Mouse (Mus musculus) thymus, adult 2 months (tissue): Measurements from ENCODE around the gene Syne2. TPM values are rescaled to one million over a fixed set of nuclear protein-coding genes. Genes with fewer than 3 reads are reported as not detected.

ENCODE experiments used
- DNase-seq: peaks from one replicate; pipeline ENCODE4 v3.0.0; 2021
- H3K27ac ChIP-seq: fragments of 200-500 bp; 2 replicates; pipeline ENCODE4 v1.5.1; 2012; ENCODE audit warnings: low read length, control low read depth; ENCODE audit not compliant: control insufficient read depth, insufficient read depth
- H3K27me3 ChIP-seq: fragments of 200-500 bp; 2 replicates; pipeline ENCODE4 v1.6.1; 2012; ENCODE audit warnings: mild to moderate bottlenecking, low read length, moderate library complexity, mixed read lengths; ENCODE audit not compliant: control insufficient read depth, insufficient read depth
- H3K36me3 ChIP-seq: fragments of 200-500 bp; 2 replicates; pipeline ENCODE4 v1.6.1; 2012; ENCODE audit warnings: mild to moderate bottlenecking, low read length, moderate library complexity; ENCODE audit not compliant: control insufficient read depth, insufficient read depth
- H3K4me1 ChIP-seq: fragments of 200-500 bp; replicated peaks from 2 replicates; pipeline ENCODE4 v1.6.1; 2012; ENCODE audit warnings: low read length; ENCODE audit not compliant: control insufficient read depth, insufficient read depth
- H3K4me3 ChIP-seq: fragments of 200-500 bp; 2 replicates; pipeline ENCODE4 v1.5.1; 2012; ENCODE audit warnings: mild to moderate bottlenecking, low read length, control low read depth, moderate library complexity; ENCODE audit not compliant: control insufficient read depth, insufficient read depth
- CTCF ChIP-seq: fragments of 200-500 bp; IDR thresholded peaks from 2 replicates; pipeline ENCODE4 v1.5.1; 2012; ENCODE audit warnings: mild to moderate bottlenecking, control low read depth, low read length, moderate library complexity, borderline replicate concordance; ENCODE audit not compliant: control insufficient read depth, poor library complexity, insufficient read depth; ENCODE audit errors: extremely low read depth
- POLR2A ChIP-seq: fragments of 200-500 bp; IDR thresholded peaks from 2 replicates; pipeline ENCODE4 v1.6.1; 2012; ENCODE audit warnings: mild to moderate bottlenecking, low read length, control low read depth, moderate library complexity; ENCODE audit not compliant: control insufficient read depth, poor library complexity, insufficient read depth; ENCODE audit errors: extremely low read depth
- WGBS: fragments of 180-500 bp; shearing (Covaris S2); methylation state at CpG from one replicate; pipeline ENCODE4 v1.1.7; 2018; 5-methylcytosine and 5-hydroxymethylcytosine counted together
- polyA plus RNA-seq: library from polyadenylated mRNA; depleted of rRNA; stranded (reverse); fragments of >200 nt; gene quantifications from 2 replicates; pipeline ENCODE4 v1.2.3, GENCODE M21; 2012

Syne2 gene
- polyA plus RNA-seq, 1 experiment: 15.5 TPM

DNA sequence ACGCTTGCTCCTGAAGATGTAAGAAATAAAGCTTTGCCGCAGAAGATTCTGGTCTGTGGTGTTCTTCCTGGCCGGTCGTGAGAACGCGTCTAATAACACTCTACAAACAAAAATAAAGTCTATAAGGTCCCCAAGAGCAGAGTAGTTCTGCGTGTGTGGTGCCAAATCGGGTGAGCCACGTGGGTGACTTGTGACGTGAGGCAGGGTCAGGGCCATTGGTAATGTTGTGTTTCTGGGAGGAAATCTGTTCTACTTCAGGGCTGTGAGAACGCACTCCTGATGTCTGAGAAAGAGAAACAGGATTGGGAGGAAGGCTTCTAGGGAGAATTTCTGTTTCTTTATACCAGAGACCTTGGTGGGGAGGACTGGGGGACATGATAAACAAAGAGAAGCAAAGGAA lies 42.0 kb downstream of the Syne2 start:
- Histone ChIP-seq H3K4me3 (no peak overlapping the region), H3K27ac (no peak overlapping the region), H3K27me3 (no peaks in the 10 kb centered on the region), H3K4me1 (no peaks in the 10 kb centered on the region), H3K36me3 (no peaks in the 10 kb centered on the region)
- 95% methylated on average over 10 of the region's 11 CpGs for WGBS
- DNase-seq: no peak
- TF ChIP-seq POLR2A (no peak), CTCF (no peak)

DNA sequence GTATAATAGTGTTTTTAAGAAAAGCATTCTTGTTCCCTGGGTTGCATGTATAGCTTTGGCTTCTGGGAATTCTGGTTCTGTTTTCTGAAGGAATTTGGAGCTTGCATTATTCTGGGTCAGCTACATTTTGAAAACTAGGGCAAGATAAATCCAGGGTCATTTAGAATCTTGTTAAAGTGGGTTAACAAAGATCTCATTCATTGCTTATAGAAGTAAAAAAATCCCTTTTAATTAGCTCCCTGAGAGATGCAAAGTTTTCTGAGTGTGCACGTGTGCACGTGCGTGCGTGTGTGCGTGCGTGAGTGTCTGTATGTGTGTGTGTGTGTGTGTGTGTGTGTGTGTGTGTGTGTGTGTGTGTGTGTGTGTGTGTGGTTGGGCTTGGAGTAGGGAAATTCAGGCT lies 42.9 kb downstream of the Syne2 start:
- Histone ChIP-seq H3K36me3 (no peaks in the 10 kb centered on the region), H3K27me3 (no peaks in the 10 kb centered on the region), H3K4me1 (no peaks in the 10 kb centered on the region), H3K4me3 (no peak overlapping the region), H3K27ac (no peak overlapping the region)
- TF ChIP-seq CTCF: no peak
- TF ChIP-seq POLR2A: no peak
- DNase-seq: no peak
- over 99% methylated on average over 6 of the region's 6 CpGs for WGBS

DNA sequence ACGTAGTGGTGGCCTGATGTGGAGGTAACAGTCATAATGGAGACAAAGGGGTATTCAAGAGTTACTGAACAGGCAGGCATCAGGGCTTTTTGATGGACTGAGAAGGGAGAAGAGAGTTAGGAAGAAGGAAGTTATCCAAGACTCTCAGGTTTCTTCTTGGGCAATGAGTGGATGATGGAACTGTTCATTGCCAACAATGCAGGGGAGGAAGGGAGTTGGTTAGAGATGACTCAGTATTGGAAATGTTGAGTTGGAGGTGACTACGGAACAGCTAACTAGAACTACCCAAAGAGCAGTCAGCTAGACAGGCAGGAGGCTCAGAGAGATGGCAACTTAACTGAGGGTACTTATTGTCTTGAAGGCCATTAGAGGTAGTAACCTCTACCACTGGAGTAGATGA lies 47.2 kb downstream of the Syne2 start:
- Histone ChIP-seq H3K27me3 (no peaks in the 10 kb centered on the region), H3K36me3 (no peaks in the 10 kb centered on the region), H3K27ac (no peak overlapping the region), H3K4me3 (no peak overlapping the region), H3K4me1 (no peaks in the 10 kb centered on the region)
- 97% methylated on average over 2 of the region's 2 CpGs for WGBS
- DNase-seq: no peak
- TF ChIP-seq CTCF: no peak
- no peak for TF ChIP-seq POLR2A

DNA sequence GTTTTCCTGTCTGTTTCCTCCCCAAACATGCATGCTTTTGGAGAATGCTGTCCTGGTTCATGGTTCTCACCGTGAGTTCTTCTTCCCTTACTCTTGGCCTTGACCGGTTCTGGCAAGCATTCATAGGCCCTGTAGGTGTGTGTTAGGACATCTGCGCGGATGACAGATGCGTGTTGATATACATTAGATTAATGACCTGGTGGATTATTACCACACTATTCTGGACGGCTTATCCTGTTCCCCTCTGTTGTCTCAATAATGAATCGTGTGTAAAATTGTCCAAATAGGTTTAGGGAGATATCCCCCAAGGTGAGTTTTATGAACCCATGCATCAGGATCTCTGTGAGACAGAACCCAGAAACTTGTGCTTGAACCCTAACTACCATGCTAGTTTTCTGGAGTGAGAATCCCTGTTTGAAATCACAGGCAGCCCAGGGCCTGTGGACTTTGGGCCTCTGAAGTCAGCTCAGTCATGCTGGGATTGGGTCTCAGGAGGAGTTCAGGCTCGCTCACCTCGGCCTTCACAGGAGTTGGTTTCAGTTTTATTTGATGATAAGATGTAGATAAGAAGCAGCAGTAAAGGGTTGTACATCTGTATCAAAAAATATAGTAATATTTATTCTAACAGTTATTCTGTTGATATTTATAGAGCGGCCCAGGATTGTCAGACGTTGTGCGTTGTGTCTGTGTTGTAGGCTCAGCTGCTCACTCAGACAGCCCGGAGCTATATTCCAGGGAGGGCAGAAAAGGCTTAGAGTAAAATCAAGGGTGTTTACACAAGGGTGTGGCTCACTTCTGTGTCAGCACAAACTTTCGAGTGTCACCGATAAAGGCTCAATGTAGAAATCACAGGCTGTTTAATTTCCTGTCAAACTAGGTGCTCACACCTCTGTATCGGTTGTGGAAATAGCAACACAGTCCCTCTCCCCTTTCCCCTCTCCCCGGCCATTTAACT lies 48.8 kb downstream of the Syne2 start:
- TF ChIP-seq POLR2A (no peak), CTCF (no peak)
- H3K4me1 ChIP-seq: no peaks in the 10 kb centered on the region
- H3K27me3 ChIP-seq: no peaks in the 10 kb centered on the region
- DNase-seq: no peak
- H3K27ac ChIP-seq: no peak overlapping the region
- no peak overlapping the region for H3K4me3 ChIP-seq
- no peaks in the 10 kb centered on the region for H3K36me3 ChIP-seq
- WGBS: 88% methylated on average over 17 of the region's 17 CpGs

- 97% methylated on average over 9 of the region's 9 CpGs for WGBS
- TF ChIP-seq POLR2A (no peak), CTCF (no peak)
- no peak for DNase-seq
Measured at GRCm38 (mm10) chr12:75873546-75874235, 55.8 kb downstream of the Syne2 start.

GRCm38 (mm10) chr12:75874287-75874994 lies 56.5 kb downstream of the Syne2 start:
- WGBS: 88% methylated on average over 12 of the region's 12 CpGs
- Histone ChIP-seq H3K4me3 (no peak overlapping the region), H3K27me3 (no peaks in the 10 kb centered on the region), H3K36me3 (no peaks in the 10 kb centered on the region), H3K4me1 (no peaks in the 10 kb centered on the region), H3K27ac (no peak overlapping the region)
- no peak for TF ChIP-seq POLR2A
- no peak for DNase-seq

More at GRCm38 (mm10) chr12:75873546-75874235, 55.8 kb downstream of the Syne2 start:
- H3K4me1 ChIP-seq: no peaks in the 10 kb centered on the region
- H3K27ac ChIP-seq: no peak overlapping the region
- H3K4me3 ChIP-seq: no peak overlapping the region
- H3K36me3 ChIP-seq: no peaks in the 10 kb centered on the region
- H3K27me3 ChIP-seq: no peaks in the 10 kb centered on the region
